Mouse (Mus musculus): ENCODE measurements at regions not wholly inside any gene's neighbourhood (a gene's known extent, or its start where the extent isn't known, plus 50 kb on each side); places are given as distances from the start of the nearest gene placed in this dataset.

GRCm38 (mm10) chr15:7005142-7005541 lies 85.3 kb upstream of the Lifr start:
- Histone ChIP-seq H3K9me3 (ENCODE audit: control insufficient read depth, low read length) (no peaks in the 10 kb centered on the region), H3K9ac (ENCODE audit: low read length) (no peak overlapping the region), H3K36me3 (ENCODE audit: control insufficient read depth, insufficient read depth, low read length) (no peaks in the 10 kb centered on the region), H3K4me1 (ENCODE audit: control insufficient read depth in 2 of 2, insufficient read depth in 2 of 2, low read length in 2 of 2) (peaks cover 0 to 2% of the 10 kb centered on the region in 2 experiments; a peak in 1 of 4 replicates), H3K27me3 (ENCODE audit: control insufficient read depth, insufficient read depth, low read length) (no peaks in the 10 kb centered on the region), H3K4me2 (ENCODE audit: low read length) (no peak overlapping the region), H3K4me3 (ENCODE audit: control insufficient read depth in 1 of 2, insufficient read depth in 1 of 2, low read depth in 1 of 2, low read length in 2 of 2) (no peak overlapping the region), H3K27ac (replicated peaks in 1 of 2; ENCODE audit: control insufficient read depth in 1 of 2, insufficient read depth in 1 of 2, low read depth in 2 of 2, low read length in 2 of 2) (no peak overlapping the region)
- 78% methylated on average over 1 of the region's 1 CpGs for WGBS
- no peak for ATAC-seq (ENCODE audit: insufficient number of reproducible peaks, insufficient read depth, low FRiP score, low read depth)

GRCm38 (mm10) chr15:7006271-7006670 lies 84.1 kb upstream of the Lifr start:
- 76% methylated on average over 2 of the region's 2 CpGs for WGBS
- H3K27ac ChIP-seq (replicated peaks in 1 of 2; ENCODE audit: control insufficient read depth in 1 of 2, insufficient read depth in 1 of 2, low read depth in 2 of 2, low read length in 2 of 2) = no peak overlapping the region
- peaks cover 0 to 2% of the 10 kb centered on the region in 2 experiments; a peak in 1 of 4 replicates for H3K4me1 ChIP-seq (ENCODE audit: control insufficient read depth in 2 of 2, insufficient read depth in 2 of 2, low read length in 2 of 2)
- no peaks in the 10 kb centered on the region for H3K27me3 ChIP-seq (ENCODE audit: control insufficient read depth, insufficient read depth, low read length)
- H3K9ac ChIP-seq (ENCODE audit: low read length) = no peak overlapping the region
- no peak for ATAC-seq (ENCODE audit: insufficient number of reproducible peaks, insufficient read depth, low FRiP score, low read depth)
- H3K4me3 ChIP-seq (ENCODE audit: control insufficient read depth in 1 of 2, insufficient read depth in 1 of 2, low read depth in 1 of 2, low read length in 2 of 2) = no peak overlapping the region
- no peaks in the 10 kb centered on the region for H3K36me3 ChIP-seq (ENCODE audit: control insufficient read depth, insufficient read depth, low read length)
- no peaks in the 10 kb centered on the region for H3K9me3 ChIP-seq (ENCODE audit: control insufficient read depth, low read length)
- H3K4me2 ChIP-seq (ENCODE audit: low read length) = no peak overlapping the region

GRCm38 (mm10) chr15:7008725-7009380 lies 81.6 kb upstream of the Lifr start:
- Histone ChIP-seq H3K27me3 (ENCODE audit: control insufficient read depth, insufficient read depth, low read length) (no peaks in the 10 kb centered on the region), H3K4me2 (ENCODE audit: low read length) (no peak overlapping the region), H3K4me3 (ENCODE audit: control insufficient read depth in 1 of 2, insufficient read depth in 1 of 2, low read depth in 1 of 2, low read length in 2 of 2) (no peak overlapping the region), H3K4me1 (ENCODE audit: control insufficient read depth in 2 of 2, insufficient read depth in 2 of 2, low read length in 2 of 2) (peaks cover 2 to 4% of the 10 kb centered on the region in 2 experiments; a peak in 2 of 4 replicates), H3K9ac (ENCODE audit: low read length) (no peak overlapping the region), H3K36me3 (ENCODE audit: control insufficient read depth, insufficient read depth, low read length) (no peaks in the 10 kb centered on the region), H3K27ac (replicated peaks in 1 of 2; ENCODE audit: control insufficient read depth in 1 of 2, insufficient read depth in 1 of 2, low read depth in 2 of 2, low read length in 2 of 2) (no peak overlapping the region), H3K9me3 (ENCODE audit: control insufficient read depth, low read length) (no peaks in the 10 kb centered on the region)
- ATAC-seq (ENCODE audit: insufficient number of reproducible peaks, insufficient read depth, low FRiP score, low read depth) = no peak
- WGBS = 80% methylated on average over 7 of the region's 7 CpGs

- 59% methylated on average over 4 of the region's 4 CpGs for WGBS
- H3K9ac ChIP-seq (ENCODE audit: low read length) = no peak overlapping the region
- no peaks in the 10 kb centered on the region for H3K9me3 ChIP-seq (ENCODE audit: control insufficient read depth, low read length)
- no peak overlapping the region for H3K27ac ChIP-seq (replicated peaks in 1 of 2; ENCODE audit: control insufficient read depth in 1 of 2, insufficient read depth in 1 of 2, low read depth in 2 of 2, low read length in 2 of 2)
- H3K4me1 ChIP-seq (ENCODE audit: control insufficient read depth in 2 of 2, insufficient read depth in 2 of 2, low read length in 2 of 2) = peaks cover 10 to 21% of the 10 kb centered on the region in 2 experiments
- peak; percentile 59; the same call in 1 of the 2 replicates for ATAC-seq (ENCODE audit: insufficient number of reproducible peaks, insufficient read depth, low FRiP score, low read depth)
- H3K36me3 ChIP-seq (ENCODE audit: control insufficient read depth, insufficient read depth, low read length) = no peaks in the 10 kb centered on the region
- H3K27me3 ChIP-seq (ENCODE audit: control insufficient read depth, insufficient read depth, low read length) = no peaks in the 10 kb centered on the region
- H3K4me3 ChIP-seq (ENCODE audit: control insufficient read depth in 1 of 2, insufficient read depth in 1 of 2, low read depth in 1 of 2, low read length in 2 of 2) = no peak overlapping the region
- H3K4me2 ChIP-seq (ENCODE audit: low read length) = no peak overlapping the region
Observed at GRCm38 (mm10) chr15:7010966-7011695, 79.3 kb upstream of the Lifr start.

- H3K9ac ChIP-seq (ENCODE audit: low read length) = no peak overlapping the region
- no peak for ATAC-seq (ENCODE audit: insufficient number of reproducible peaks, insufficient read depth, low FRiP score, low read depth)
Observed at GRCm38 (mm10) chr15:7011696-7012070, 78.7 kb upstream of the Lifr start.

GRCm38 (mm10) chr15:7012446-7012845 lies 78.0 kb upstream of the Lifr start:
- H3K27ac ChIP-seq (replicated peaks in 1 of 2; ENCODE audit: control insufficient read depth in 1 of 2, insufficient read depth in 1 of 2, low read depth in 2 of 2, low read length in 2 of 2) = no peak overlapping the region
- H3K4me1 ChIP-seq (ENCODE audit: control insufficient read depth in 2 of 2, insufficient read depth in 2 of 2, low read length in 2 of 2) = peaks cover 14 to 24% of the 10 kb centered on the region in 2 experiments
- no peak overlapping the region for H3K4me2 ChIP-seq (ENCODE audit: low read length)
- no peak overlapping the region for H3K4me3 ChIP-seq (ENCODE audit: control insufficient read depth in 1 of 2, insufficient read depth in 1 of 2, low read depth in 1 of 2, low read length in 2 of 2)
- no peaks in the 10 kb centered on the region for H3K27me3 ChIP-seq (ENCODE audit: control insufficient read depth, insufficient read depth, low read length)
- H3K9ac ChIP-seq (ENCODE audit: low read length) = no peak overlapping the region
- no peaks in the 10 kb centered on the region for H3K9me3 ChIP-seq (ENCODE audit: control insufficient read depth, low read length)
- H3K36me3 ChIP-seq (ENCODE audit: control insufficient read depth, insufficient read depth, low read length) = no peaks in the 10 kb centered on the region
- ATAC-seq (ENCODE audit: insufficient number of reproducible peaks, insufficient read depth, low FRiP score, low read depth) = no peak
- WGBS = 89% methylated on average over 6 of the region's 6 CpGs

More at GRCm38 (mm10) chr15:7011696-7012070, 78.7 kb upstream of the Lifr start:
- peaks cover 11 to 21% of the 10 kb centered on the region in 2 experiments for H3K4me1 ChIP-seq (ENCODE audit: control insufficient read depth in 2 of 2, insufficient read depth in 2 of 2, low read length in 2 of 2)
- no peaks in the 10 kb centered on the region for H3K36me3 ChIP-seq (ENCODE audit: control insufficient read depth, insufficient read depth, low read length)
- no peak overlapping the region for H3K27ac ChIP-seq (replicated peaks in 1 of 2; ENCODE audit: control insufficient read depth in 1 of 2, insufficient read depth in 1 of 2, low read depth in 2 of 2, low read length in 2 of 2)
- 68% methylated on average over 2 of the region's 2 CpGs for WGBS
- H3K27me3 ChIP-seq (ENCODE audit: control insufficient read depth, insufficient read depth, low read length) = no peaks in the 10 kb centered on the region
- no peak overlapping the region for H3K4me3 ChIP-seq (ENCODE audit: control insufficient read depth in 1 of 2, insufficient read depth in 1 of 2, low read depth in 1 of 2, low read length in 2 of 2)
- H3K9me3 ChIP-seq (ENCODE audit: control insufficient read depth, low read length) = no peaks in the 10 kb centered on the region
- no peak overlapping the region for H3K4me2 ChIP-seq (ENCODE audit: low read length)

GRCm38 (mm10) chr15:7013047-7013446 lies 77.4 kb upstream of the Lifr start:
- no peaks in the 10 kb centered on the region for H3K9me3 ChIP-seq (ENCODE audit: control insufficient read depth, low read length)
- H3K36me3 ChIP-seq (ENCODE audit: control insufficient read depth, insufficient read depth, low read length) = no peaks in the 10 kb centered on the region
- H3K4me1 ChIP-seq (ENCODE audit: control insufficient read depth in 2 of 2, insufficient read depth in 2 of 2, low read length in 2 of 2) = peaks cover 14 to 26% of the 10 kb centered on the region in 2 experiments
- H3K27ac ChIP-seq (replicated peaks in 1 of 2; ENCODE audit: control insufficient read depth in 1 of 2, insufficient read depth in 1 of 2, low read depth in 2 of 2, low read length in 2 of 2) = no peak overlapping the region
- 78% methylated on average over 5 of the region's 5 CpGs for WGBS
- no peak for ATAC-seq (ENCODE audit: insufficient number of reproducible peaks, insufficient read depth, low FRiP score, low read depth)
- no peak overlapping the region for H3K4me3 ChIP-seq (ENCODE audit: control insufficient read depth in 1 of 2, insufficient read depth in 1 of 2, low read depth in 1 of 2, low read length in 2 of 2)
- H3K9ac ChIP-seq (ENCODE audit: low read length) = no peak overlapping the region
- H3K27me3 ChIP-seq (ENCODE audit: control insufficient read depth, insufficient read depth, low read length) = no peaks in the 10 kb centered on the region
- no peak overlapping the region for H3K4me2 ChIP-seq (ENCODE audit: low read length)
